Mouse (Mus musculus): ENCODE data around the gene Lims1. TPM values are rescaled to one million over a fixed set of nuclear protein-coding genes. Genes with fewer than 3 reads are reported as not detected.

Gene Lims1
- polyA plus RNA-seq, 1 experiment, result 170 TPM

- H3K4me1 ChIP-seq (ENCODE audit: control insufficient read depth, insufficient read depth, low read length), result peaks cover 4% of the 10 kb centered on the region
- H3K4me3 ChIP-seq (ENCODE audit: insufficient read depth, low read length), result no peak overlapping the region
- H3K27ac ChIP-seq (ENCODE audit: insufficient read depth, low read length), result no peak overlapping the region
- TF ChIP-seq CTCF (IDR thresholded peaks at IDR 0.05; ENCODE audit: borderline replicate concordance, insufficient read depth, low read length), result no peak
- TF ChIP-seq POLR2A (IDR thresholded peaks at IDR 0.05; ENCODE audit: low read depth, low read length), result no peak
Observed at GRCm38 (mm10) chr10:58389151-58389550, 65.9 kb downstream of the Lims1 start.

- Histone ChIP-seq H3K27ac (ENCODE audit: insufficient read depth, low read length) (no peak overlapping the region), H3K4me1 (ENCODE audit: control insufficient read depth, insufficient read depth, low read length) (no peaks in the 10 kb centered on the region), H3K4me3 (ENCODE audit: insufficient read depth, low read length) (no peak overlapping the region)
- TF ChIP-seq CTCF (IDR thresholded peaks at IDR 0.05; ENCODE audit: borderline replicate concordance, insufficient read depth, low read length), result no peak
- TF ChIP-seq POLR2A (IDR thresholded peaks at IDR 0.05; ENCODE audit: low read depth, low read length), result no peak
Observed at GRCm38 (mm10) chr10:58392435-58392834, 69.2 kb downstream of the Lims1 start.

GRCm38 (mm10) chr10:58393026-58394014 is 70.1 kb downstream of the Lims1 start:
- no peak overlapping the region for H3K27ac ChIP-seq (ENCODE audit: insufficient read depth, low read length)

GRCm38 (mm10) chr10:58394170-58394569 is 70.9 kb downstream of the Lims1 start:
- TF ChIP-seq CTCF (IDR thresholded peaks at IDR 0.05; ENCODE audit: borderline replicate concordance, insufficient read depth, low read length), result no peak
- TF ChIP-seq POLR2A (IDR thresholded peaks at IDR 0.05; ENCODE audit: low read depth, low read length), result no peak
- Histone ChIP-seq H3K4me3 (ENCODE audit: insufficient read depth, low read length) (no peak overlapping the region), H3K27ac (ENCODE audit: insufficient read depth, low read length) (no peak overlapping the region), H3K4me1 (ENCODE audit: control insufficient read depth, insufficient read depth, low read length) (no peaks in the 10 kb centered on the region)

More at GRCm38 (mm10) chr10:58393026-58394014, 70.1 kb downstream of the Lims1 start:
- TF ChIP-seq CTCF (IDR thresholded peaks at IDR 0.05; ENCODE audit: borderline replicate concordance, insufficient read depth, low read length), result no peak
- TF ChIP-seq POLR2A (IDR thresholded peaks at IDR 0.05; ENCODE audit: low read depth, low read length), result no peak
- Histone ChIP-seq H3K4me3 (ENCODE audit: insufficient read depth, low read length) (no peak overlapping the region), H3K4me1 (ENCODE audit: control insufficient read depth, insufficient read depth, low read length) (no peaks in the 10 kb centered on the region)

- no peaks in the 10 kb centered on the region; the same call in 1 of the 2 replicates for H3K4me1 ChIP-seq (ENCODE audit: control insufficient read depth, insufficient read depth, low read length)
- H3K4me3 ChIP-seq (ENCODE audit: insufficient read depth, low read length), result no peak overlapping the region
- no peak overlapping the region for H3K27ac ChIP-seq (ENCODE audit: insufficient read depth, low read length)
- no peak for TF ChIP-seq CTCF (IDR thresholded peaks at IDR 0.05; ENCODE audit: borderline replicate concordance, insufficient read depth, low read length)
- TF ChIP-seq POLR2A (IDR thresholded peaks at IDR 0.05; ENCODE audit: low read depth, low read length), result no peak
Observed at GRCm38 (mm10) chr10:58395315-58395714, 72.0 kb downstream of the Lims1 start.

GRCm38 (mm10) chr10:58395723-58396122 is 72.5 kb downstream of the Lims1 start:
- TF ChIP-seq POLR2A (IDR thresholded peaks at IDR 0.05; ENCODE audit: low read depth, low read length) (no peak), CTCF (IDR thresholded peaks at IDR 0.05; ENCODE audit: borderline replicate concordance, insufficient read depth, low read length) (no peak)
- no peaks in the 10 kb centered on the region; the same call in 1 of the 2 replicates for H3K4me1 ChIP-seq (ENCODE audit: control insufficient read depth, insufficient read depth, low read length)
- H3K27ac ChIP-seq (ENCODE audit: insufficient read depth, low read length), result no peak overlapping the region
- no peak overlapping the region for H3K4me3 ChIP-seq (ENCODE audit: insufficient read depth, low read length)

- no peak overlapping the region for H3K4me3 ChIP-seq (ENCODE audit: insufficient read depth, low read length)
- H3K4me1 ChIP-seq (ENCODE audit: control insufficient read depth, insufficient read depth, low read length), result peaks cover under 1% of the 10 kb centered on the region; the same call in 1 of the 2 replicates
- TF ChIP-seq POLR2A (IDR thresholded peaks at IDR 0.05; ENCODE audit: low read depth, low read length) (no peak), CTCF (IDR thresholded peaks at IDR 0.05; ENCODE audit: borderline replicate concordance, insufficient read depth, low read length) (no peak)
- no peak overlapping the region for H3K27ac ChIP-seq (ENCODE audit: insufficient read depth, low read length)
Observed at GRCm38 (mm10) chr10:58396600-58396999, 73.3 kb downstream of the Lims1 start.

GRCm38 (mm10) chr10:58398941-58399340 is 75.7 kb downstream of the Lims1 start:
- H3K4me1 ChIP-seq (ENCODE audit: control insufficient read depth, insufficient read depth, low read length), result peaks cover 2% of the 10 kb centered on the region
- no peak overlapping the region for H3K4me3 ChIP-seq (ENCODE audit: insufficient read depth, low read length)
- H3K27ac ChIP-seq (ENCODE audit: insufficient read depth, low read length), result no peak overlapping the region
- TF ChIP-seq CTCF (IDR thresholded peaks at IDR 0.05; ENCODE audit: borderline replicate concordance, insufficient read depth, low read length), result no peak
- no peak for TF ChIP-seq POLR2A (IDR thresholded peaks at IDR 0.05; ENCODE audit: low read depth, low read length)

GRCm38 (mm10) chr10:58401838-58402237 is 78.6 kb downstream of the Lims1 start:
- no peak for TF ChIP-seq CTCF (IDR thresholded peaks at IDR 0.05; ENCODE audit: borderline replicate concordance, insufficient read depth, low read length)
- no peak for TF ChIP-seq POLR2A (IDR thresholded peaks at IDR 0.05; ENCODE audit: low read depth, low read length)
- H3K4me3 ChIP-seq (ENCODE audit: insufficient read depth, low read length), result no peak overlapping the region
- H3K27ac ChIP-seq (ENCODE audit: insufficient read depth, low read length), result no peak overlapping the region
- peaks cover 2% of the 10 kb centered on the region for H3K4me1 ChIP-seq (ENCODE audit: control insufficient read depth, insufficient read depth, low read length)

GRCm38 (mm10) chr10:58404639-58405038 is 81.4 kb downstream of the Lims1 start:
- Histone ChIP-seq H3K27ac (ENCODE audit: insufficient read depth, low read length) (no peak overlapping the region), H3K4me1 (ENCODE audit: control insufficient read depth, insufficient read depth, low read length) (peaks cover 2% of the 10 kb centered on the region; the same call in 1 of the 2 replicates), H3K4me3 (ENCODE audit: insufficient read depth, low read length) (no peak overlapping the region)
- TF ChIP-seq CTCF (IDR thresholded peaks at IDR 0.05; ENCODE audit: borderline replicate concordance, insufficient read depth, low read length) (no peak), POLR2A (IDR thresholded peaks at IDR 0.05; ENCODE audit: low read depth, low read length) (no peak)
